Mouse (Mus musculus) cerebellum, adult 2 months (tissue): ENCODE results near the gene Vmn1r45.
"Not testable (repeated sequence)": the region's sequence is repeated elsewhere in the genome, so short reads cannot be mapped to it uniquely, and the experiment has no call there.

Experiments
- CTCF ChIP-seq: fragments of 200-500 bp; IDR thresholded peaks from 2 replicates; pipeline ENCODE4 v1.5.1; 2011; ENCODE audit warnings: low read depth, mild to moderate bottlenecking, control low read depth, low read length, moderate library complexity, borderline replicate concordance; ENCODE audit not compliant: insufficient read depth
- POLR2A ChIP-seq: fragments of 200-500 bp; IDR thresholded peaks from 2 replicates; pipeline ENCODE4 v1.6.1; 2011; ENCODE audit warnings: low read length, control low read depth, borderline replicate concordance; ENCODE audit not compliant: insufficient read depth

DNA sequence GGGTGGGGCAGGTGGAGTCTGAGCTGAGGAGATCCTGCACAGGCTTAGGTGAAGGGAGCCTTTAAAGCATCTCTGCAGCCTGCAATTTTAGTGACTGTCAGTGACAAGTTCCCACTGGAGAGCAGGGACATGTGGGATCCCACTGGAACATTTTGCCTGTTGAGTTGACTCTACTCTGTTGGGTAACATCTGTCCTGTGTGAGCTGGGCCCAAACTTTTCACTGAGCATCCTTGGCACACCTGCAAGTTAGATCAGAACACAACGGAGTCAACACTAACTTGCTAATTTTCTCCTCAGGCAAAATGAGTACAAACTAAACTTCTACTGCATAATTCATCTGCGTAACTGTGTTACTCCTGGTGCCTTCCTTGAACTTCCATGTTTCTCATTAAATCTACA is at the start of gene Vmn1r45:
- TF ChIP-seq CTCF, POLR2A: not testable (repeated sequence)
